Mouse (Mus musculus) liver, adult 2 months (tissue): ENCODE data around the gene Pdzrn3.

Experiments
- CTCF ChIP-seq: fragments of 200-500 bp; IDR thresholded peaks from 2 replicates; pipeline ENCODE4 v1.5.1; 2011; ENCODE audit warnings: low read depth, low read length, control low read depth
- POLR2A ChIP-seq: fragments of 200-500 bp; IDR thresholded peaks from 2 replicates; pipeline ENCODE4 v1.6.1; 2011; ENCODE audit warnings: low read length, control low read depth; ENCODE audit not compliant: insufficient read depth; ENCODE audit errors: extremely low read depth

DNA sequence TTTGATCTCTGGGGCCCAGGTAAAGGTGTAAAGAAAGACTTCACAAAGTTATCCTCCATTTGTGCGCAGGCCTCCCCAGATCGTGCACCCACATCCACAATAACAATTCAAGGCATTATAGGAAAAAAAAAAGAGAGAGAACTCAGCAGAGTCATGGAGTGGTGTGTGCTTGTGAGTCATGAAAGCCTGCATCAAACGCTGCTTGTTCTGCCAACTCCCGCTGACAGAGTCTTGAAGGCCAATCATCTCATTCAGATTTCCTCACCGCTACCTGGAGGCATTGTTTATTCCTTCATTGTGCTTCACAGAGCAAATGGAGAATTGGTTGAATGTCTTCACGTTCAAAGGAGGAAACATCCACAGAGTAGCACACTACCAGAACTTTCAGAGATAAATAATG is 6.8 kb upstream of the Pdzrn3 start:
- TF ChIP-seq CTCF (no peak), POLR2A (no peak)
